Mouse (Mus musculus) liver, postnatal 0 days (tissue): ENCODE measurements at regions not wholly inside any gene's neighbourhood (a gene's known extent, or its start where the extent isn't known, plus 50 kb on each side); places are given as distances from the start of the nearest gene placed in this dataset.

ENCODE experiments used
- CTCF ChIP-seq: sonication (generic); IDR thresholded peaks from 2 replicates; pipeline ENCODE4 v1.5.1; 2016; ENCODE audit warnings: antibody characterized with exemption, low read depth
- EP300 ChIP-seq: IDR thresholded peaks from 2 replicates; pipeline ENCODE4 v1.6.1; 2016; ENCODE audit warnings: antibody characterized with exemption, low read depth, mild to moderate bottlenecking

- no peak for TF ChIP-seq CTCF
- TF ChIP-seq EP300, result no peak
Measured at GRCm38 (mm10) chr1:169160858-169161257, 370.4 kb downstream of the Nuf2 start.
